Mouse (Mus musculus) embryonic fibroblast, embryonic 13.5 days (primary cell): ENCODE data around the gene G530012D18Rik.
"Not testable (repeated sequence)": the region's sequence is repeated elsewhere in the genome, so short reads cannot be mapped to it uniquely, and the experiment has no call there.

Experiments
- CTCF ChIP-seq: IDR thresholded peaks from 2 replicates; pipeline ENCODE4 v1.5.1; 2011; ENCODE audit warnings: mild to moderate bottlenecking, control low read depth, low read length, moderate library complexity, borderline replicate concordance; ENCODE audit not compliant: insufficient read depth
- POLR2A ChIP-seq: IDR thresholded peaks from 2 replicates; pipeline ENCODE4 v1.6.1; 2011; ENCODE audit warnings: low read depth, mild to moderate bottlenecking, control low read depth, low read length, moderate library complexity

DNA sequence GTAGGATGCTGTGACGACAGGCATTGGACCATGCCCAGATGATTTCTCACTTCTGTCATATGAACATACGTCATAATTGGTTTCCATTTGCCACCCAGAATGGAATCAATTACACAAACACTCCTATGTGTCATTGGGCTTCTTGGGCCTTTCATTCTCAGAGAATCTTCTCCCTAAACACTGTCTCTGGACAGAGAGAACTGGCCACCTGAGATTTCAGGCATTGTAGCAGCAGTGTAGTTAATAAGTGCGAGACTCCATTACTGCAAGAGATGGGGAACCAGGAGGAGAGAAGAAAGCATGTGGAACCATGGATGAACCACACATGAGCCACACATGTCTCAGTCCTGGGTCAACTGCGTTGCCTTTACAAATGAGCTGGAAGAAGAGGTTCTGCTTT, 32.9 kb downstream of the G530012D18Rik start:
- not testable (repeated sequence) for TF ChIP-seq CTCF, POLR2A
